Mouse (Mus musculus): ENCODE data around the gene Pmch.

- no peak for TF ChIP-seq POLR2A (IDR thresholded peaks at IDR 0.05; ENCODE audit: control insufficient read depth, low read depth, low read length)
- no peak for TF ChIP-seq CTCF (IDR thresholded peaks at IDR 0.05; ENCODE audit: control insufficient read depth, insufficient read depth, insufficient replicate concordance, low read depth, low read length)
Measured at GRCm38 (mm10) chr10:88056950-88057649, 33.8 kb upstream of the Pmch start.

Measured in testis, adult 2 months (tissue).